Mouse (Mus musculus) R1 (cell line): Measurements from ENCODE around the gene Tmem108.

ENCODE experiments used
- DNase-seq: peaks from one replicate; pipeline ENCODE4 v3.0.0-alpha.2; 2018; ENCODE audit warnings: low read depth, low spot score

Tmem108 gene

GRCm38 (mm10) chr9:103721081-103721480, 40.6 kb downstream of the Tmem108 start:
- DNase-seq: no peak

- DNase-seq: peak; percentile 34
Measured at GRCm38 (mm10) chr9:103720021-103720420, 41.6 kb downstream of the Tmem108 start.

- DNase-seq: no peak
Measured at GRCm38 (mm10) chr9:103716002-103716401, 45.6 kb downstream of the Tmem108 start.

DNA sequence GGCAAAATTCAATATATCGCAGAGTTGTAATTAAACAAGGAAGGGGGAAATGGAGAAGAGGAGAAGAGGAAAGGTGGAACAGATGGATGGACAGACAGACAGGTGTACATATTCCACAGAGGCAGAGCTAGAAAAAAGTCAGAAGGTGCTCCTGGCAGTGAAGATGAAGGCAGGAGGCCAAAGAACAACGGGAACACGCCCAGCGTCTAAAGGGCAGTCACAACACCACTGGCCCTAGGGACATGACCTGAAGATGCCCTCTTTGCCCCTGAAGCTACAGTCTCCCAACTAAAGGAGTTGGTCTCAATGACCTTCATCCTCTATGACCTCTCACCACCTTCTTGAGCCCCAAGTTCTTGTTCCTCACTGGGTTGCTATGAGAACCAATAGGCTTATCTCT, 46.3 kb downstream of the Tmem108 start:
- no peak for DNase-seq

- DNase-seq: no peak
Measured at GRCm38 (mm10) chr9:103713230-103713629, 48.4 kb downstream of the Tmem108 start.

GRCm38 (mm10) chr9:103712711-103713110, 48.9 kb downstream of the Tmem108 start:
- no peak for DNase-seq

- no peak for DNase-seq
Measured at GRCm38 (mm10) chr9:103709694-103710093, 51.9 kb downstream of the Tmem108 start.

GRCm38 (mm10) chr9:103708514-103709173, 53.0 kb downstream of the Tmem108 start:
- DNase-seq: peak; percentile 49

GRCm38 (mm10) chr9:103707857-103708256, 53.8 kb downstream of the Tmem108 start:
- DNase-seq: no peak

GRCm38 (mm10) chr9:103707000-103707790, 54.4 kb downstream of the Tmem108 start:
- DNase-seq: no peak

DNA sequence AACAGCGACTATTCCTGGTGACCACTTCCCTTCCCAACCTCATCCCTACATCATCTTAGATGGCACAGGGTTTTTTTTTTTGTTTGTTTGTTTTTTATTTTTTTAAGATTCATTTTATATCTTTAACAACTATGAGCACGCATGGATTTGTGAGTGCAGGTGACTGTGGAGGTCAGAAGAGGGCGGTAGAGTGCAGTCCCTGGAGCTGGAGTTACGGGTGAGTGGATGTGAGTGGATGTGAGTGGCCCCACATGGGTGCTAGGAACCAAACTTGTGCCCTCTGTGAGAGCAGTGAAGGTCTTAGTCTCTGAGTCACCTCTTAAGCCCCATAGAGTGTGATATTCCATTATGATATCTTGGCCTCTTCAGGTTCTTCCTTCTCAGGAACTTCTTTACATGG, 55.9 kb downstream of the Tmem108 start:
- no peak for DNase-seq

- peak; percentile 52 for DNase-seq
Measured at GRCm38 (mm10) chr9:103703014-103703413, 58.6 kb downstream of the Tmem108 start.

DNA sequence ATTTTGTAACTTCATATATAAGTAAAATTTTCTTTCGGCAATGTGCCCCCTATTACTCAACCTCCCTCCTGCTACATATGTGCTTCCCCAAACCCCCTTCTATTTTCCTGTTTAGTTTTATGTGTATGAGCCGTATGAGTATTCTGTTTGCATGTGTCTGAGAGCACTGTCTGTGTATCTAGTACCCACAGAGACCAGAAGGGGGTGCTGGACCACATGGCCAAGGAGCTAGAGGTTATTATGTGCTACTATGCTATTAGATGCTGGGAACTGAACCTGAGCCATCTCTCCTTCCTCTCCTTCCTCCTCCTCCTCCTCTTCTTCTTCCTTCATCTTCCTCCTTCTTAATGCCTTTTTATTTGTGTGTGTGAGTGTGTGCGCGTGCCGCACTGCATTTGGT, 59.2 kb downstream of the Tmem108 start:
- peak; percentile 72 for DNase-seq

GRCm38 (mm10) chr9:103701448-103701847, 60.2 kb downstream of the Tmem108 start:
- no peak for DNase-seq

- DNase-seq: no peak
Measured at GRCm38 (mm10) chr9:103700240-103700639, 61.4 kb downstream of the Tmem108 start.

- DNase-seq: no peak
Measured at GRCm38 (mm10) chr9:103696967-103697366, 64.7 kb downstream of the Tmem108 start.

DNA sequence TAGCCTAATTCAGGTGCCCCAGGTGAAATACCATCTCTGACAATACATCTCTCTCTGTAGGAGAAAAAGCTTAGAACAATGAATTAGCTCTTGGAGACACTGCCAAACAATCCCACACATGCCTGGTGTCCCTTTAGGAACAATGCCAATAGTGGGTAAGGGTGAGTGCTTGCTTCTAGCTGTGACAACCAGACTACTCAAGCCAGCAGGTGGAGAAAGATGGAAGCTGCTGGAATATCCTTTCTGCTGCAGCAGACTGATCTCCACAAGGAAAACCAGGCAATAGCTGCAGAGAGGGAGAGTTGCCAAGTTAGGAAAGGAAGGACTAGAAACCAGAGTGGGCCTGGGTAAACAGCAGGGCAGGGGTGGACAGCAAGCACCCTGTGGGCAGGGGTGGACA, 67.8 kb downstream of the Tmem108 start:
- DNase-seq: no peak

GRCm38 (mm10) chr9:103692699-103693098, 68.9 kb downstream of the Tmem108 start:
- DNase-seq: no peak

- no peak for DNase-seq
Measured at GRCm38 (mm10) chr9:103691847-103692246, 69.8 kb downstream of the Tmem108 start.

GRCm38 (mm10) chr9:103690446-103690845, 71.2 kb downstream of the Tmem108 start:
- DNase-seq: no peak

- DNase-seq: no peak
Measured at GRCm38 (mm10) chr9:103689697-103690096, 71.9 kb downstream of the Tmem108 start.

DNA sequence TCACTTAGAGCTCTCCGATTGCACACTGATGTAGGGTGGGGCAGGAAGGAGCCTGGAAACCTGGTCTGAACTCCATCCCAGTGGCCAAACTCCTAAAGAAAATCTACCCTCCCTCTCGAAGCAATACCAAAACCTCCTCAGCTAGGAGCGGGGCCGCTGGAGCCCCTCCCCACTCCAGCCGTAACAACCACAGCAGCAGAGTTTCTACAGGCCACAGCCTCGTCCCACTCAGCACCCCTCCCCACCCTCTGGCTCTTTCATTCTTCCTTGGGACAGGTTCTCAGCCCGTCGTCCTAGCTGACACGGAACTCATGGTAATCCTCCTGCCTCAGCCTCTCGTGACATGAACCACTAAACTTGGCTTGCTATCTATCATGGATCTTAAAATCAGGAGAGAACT, 72.6 kb downstream of the Tmem108 start:
- no peak for DNase-seq

DNA sequence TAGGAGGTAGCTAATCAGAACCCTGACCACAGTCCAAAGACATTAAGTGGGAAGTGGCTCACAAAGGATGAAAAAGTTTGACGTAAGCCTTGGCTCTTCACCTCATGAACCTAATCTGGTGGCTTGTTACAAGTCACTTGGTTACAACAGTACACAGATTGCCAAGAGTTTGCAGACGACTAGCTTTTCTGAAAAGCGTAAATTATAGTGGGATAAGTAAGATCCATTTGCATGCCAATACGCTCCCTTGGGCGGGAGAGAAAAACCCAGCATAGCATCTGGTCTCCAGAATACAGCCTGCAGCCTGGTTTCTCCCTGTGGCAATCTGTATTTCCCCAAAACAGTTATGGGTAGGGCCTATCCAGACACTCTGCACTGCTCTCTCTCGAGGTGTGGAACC, 74.5 kb downstream of the Tmem108 start:
- no peak for DNase-seq
